Mouse (Mus musculus) neural tube, embryonic 13.5 days (tissue): ENCODE measurements around the gene Galnt5. TPM values are rescaled to one million over a fixed set of nuclear protein-coding genes. Genes with fewer than 3 reads are reported as not detected.

Source experiments
- ATAC-seq: fragments of 200-750 bp; cut with Nextera tagmentation; 2 replicates; pipeline ENCODE4 v1.8.0; 2017; ENCODE audit warnings: low read depth, mild to moderate bottlenecking, moderate TSS enrichment, moderate library complexity
- H3K27ac ChIP-seq: fragments of 300-500 bp; sonication (generic); replicated peaks from 2 replicates; pipeline ENCODE4 v1.5.1; 2015; ENCODE audit warnings: moderate library complexity, mild to moderate bottlenecking, inconsistent platforms
- H3K27me3 ChIP-seq: fragments of 300-500 bp; sonication (generic); 2 replicates; pipeline ENCODE4 v1.6.1; 2015; ENCODE audit warnings: mild to moderate bottlenecking, inconsistent platforms
- H3K36me3 ChIP-seq: fragments of 300-500 bp; sonication (generic); 2 replicates; pipeline ENCODE4 v1.6.1; 2015; ENCODE audit warnings: mild to moderate bottlenecking, inconsistent platforms
- H3K4me1 ChIP-seq: fragments of 300-500 bp; sonication (generic); replicated peaks from 2 replicates; pipeline ENCODE4 v1.6.1; 2015; ENCODE audit warnings: inconsistent platforms
- H3K4me2 ChIP-seq: fragments of 300-500 bp; sonication (generic); 2 replicates; pipeline ENCODE4 v1.6.1; 2015; ENCODE audit warnings: inconsistent platforms, mild to moderate bottlenecking, moderate library complexity
- H3K4me3 ChIP-seq: fragments of 300-500 bp; sonication (generic); 2 replicates; pipeline ENCODE4 v1.5.1; 2015; ENCODE audit warnings: mild to moderate bottlenecking, inconsistent platforms
- H3K9ac ChIP-seq: fragments of 300-500 bp; sonication (generic); 2 replicates; pipeline ENCODE4 v1.6.1; 2015; ENCODE audit warnings: moderate library complexity, mild to moderate bottlenecking, inconsistent platforms
- H3K9me3 ChIP-seq: fragments of 300-500 bp; sonication (generic); 2 replicates; pipeline ENCODE4 v1.6.1; 2016; ENCODE audit warnings: inconsistent platforms
- WGBS: fragments of 180-500 bp; shearing (Covaris S2); methylation state at CpG from one replicate; pipeline ENCODE4 v1.1.7; 2015; 5-methylcytosine and 5-hydroxymethylcytosine counted together
- polyA plus RNA-seq: library from polyadenylated mRNA; unstranded; fragments of >200 nt; fragmentation: Nextera tagmentation; extraction: Ambion mirVana; gene quantifications from 2 replicates; pipeline ENCODE4 v1.2.1, GENCODE M21; 2015

Gene Galnt5
- polyA plus RNA-seq: 0.14 and 0.15 TPM in 2 replicates

DNA sequence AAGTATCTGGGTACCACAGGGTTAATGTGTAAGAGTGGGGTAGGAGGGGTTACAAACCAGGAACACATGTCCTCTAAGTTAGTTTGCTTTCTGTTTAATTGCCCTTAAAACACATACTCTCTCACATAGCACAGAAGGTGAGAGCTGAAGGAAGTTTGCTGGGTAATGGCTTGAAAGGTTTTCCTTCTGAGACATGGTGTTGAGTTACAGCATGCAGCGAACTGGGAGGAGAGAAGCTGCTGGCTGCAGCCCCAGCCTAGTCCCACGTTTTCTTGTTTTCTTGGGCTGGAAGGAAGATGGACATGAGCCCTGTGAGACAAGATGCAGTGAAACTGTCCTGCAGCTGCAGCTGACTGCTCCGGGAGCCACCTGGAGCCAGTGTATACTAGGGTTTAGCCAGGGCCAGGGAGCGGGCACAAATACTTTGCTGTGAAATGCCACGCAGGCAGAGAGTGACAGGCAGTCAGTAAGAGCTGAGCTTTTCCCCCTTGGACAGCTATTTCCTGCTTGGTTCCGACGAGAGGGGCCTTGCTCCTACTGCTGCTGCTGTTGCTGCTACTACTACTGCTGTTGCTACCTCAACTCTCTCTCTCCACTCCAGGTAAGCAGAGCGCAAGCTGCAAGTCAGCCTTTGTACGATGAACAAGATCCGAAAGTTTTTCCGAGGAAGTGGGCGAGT lies at the start of gene Galnt5:
Gene Galnt5 (plus strand): TSS at position 133 of the 679 bp plus-strand sequence.
- no peak within 1 kb of the TSS for H3K27ac ChIP-seq
- no peaks in the 10 kb centered on the region for H3K36me3 ChIP-seq
- no peaks in the 10 kb centered on the region for H3K4me1 ChIP-seq
- ATAC-seq: no peak
- WGBS: 68% methylated on average over 12 of the region's 12 CpGs
- peak within 1 kb of the TSS; percentile 26 for H3K4me2 ChIP-seq
- H3K9me3 ChIP-seq: no peaks in the 10 kb centered on the region
- H3K9ac ChIP-seq: no peak within 1 kb of the TSS
- H3K27me3 ChIP-seq: no peaks in the 10 kb centered on the region
- H3K4me3 ChIP-seq: no peak within 1 kb of the TSS

DNA sequence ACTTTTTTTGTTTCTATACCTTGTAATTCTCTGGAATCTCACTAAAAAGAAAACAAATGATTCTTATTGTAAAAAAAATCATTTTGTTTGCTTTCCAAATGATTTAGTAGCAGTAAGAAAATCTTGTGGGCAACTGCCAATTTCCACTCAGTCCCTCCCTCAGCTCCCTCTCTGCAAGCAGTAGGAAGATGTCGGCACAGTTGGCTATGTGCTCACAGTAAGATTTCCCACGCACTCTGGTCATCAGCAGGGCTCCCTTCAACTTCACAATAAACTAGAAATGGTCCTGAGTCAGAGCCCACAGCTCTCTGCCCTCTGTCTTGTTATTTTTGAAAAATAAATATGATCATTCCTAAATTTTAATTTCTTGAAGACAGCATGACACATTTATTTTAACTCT lies 46.1 kb upstream of the Galnt5 start:
- Histone ChIP-seq H3K36me3 (no peaks in the 10 kb centered on the region), H3K4me2 (no peak overlapping the region), H3K27me3 (no peaks in the 10 kb centered on the region), H3K27ac (no peak overlapping the region), H3K4me1 (no peaks in the 10 kb centered on the region), H3K4me3 (no peak overlapping the region), H3K9ac (no peak overlapping the region), H3K9me3 (no peaks in the 10 kb centered on the region)
- 70% methylated on average over 2 of the region's 2 CpGs for WGBS
- ATAC-seq: no peak

GRCm38 (mm10) chr2:57960786-57961185 lies 36.9 kb upstream of the Galnt5 start:
- H3K36me3 ChIP-seq: no peaks in the 10 kb centered on the region
- H3K9me3 ChIP-seq: no peaks in the 10 kb centered on the region
- no peak overlapping the region for H3K4me2 ChIP-seq
- 87% methylated on average over 5 of the region's 5 CpGs for WGBS
- H3K27me3 ChIP-seq: no peaks in the 10 kb centered on the region
- no peak for ATAC-seq
- H3K4me3 ChIP-seq: no peak overlapping the region
- no peaks in the 10 kb centered on the region for H3K4me1 ChIP-seq
- H3K9ac ChIP-seq: no peak overlapping the region
- no peak overlapping the region for H3K27ac ChIP-seq

DNA sequence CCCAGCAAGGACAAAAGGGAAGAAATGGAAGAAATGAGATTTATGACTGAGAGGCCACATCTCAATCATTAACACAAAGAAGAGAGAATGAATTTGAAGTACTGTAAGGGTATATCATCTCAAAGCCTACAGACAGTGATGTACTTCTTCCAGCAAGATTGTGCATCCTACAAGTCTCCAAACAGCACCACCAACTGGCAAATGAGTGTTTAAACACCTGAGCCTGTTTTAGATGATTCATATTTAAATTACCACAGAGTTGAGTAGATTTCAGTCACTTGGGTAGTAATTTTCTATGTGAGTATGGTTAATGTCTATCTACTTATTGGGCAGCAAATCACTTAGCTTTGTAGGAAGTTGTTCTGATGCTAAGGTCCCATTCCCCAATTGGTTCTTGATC lies 15.4 kb upstream of the Galnt5 start:
- no peaks in the 10 kb centered on the region for H3K4me1 ChIP-seq
- no peaks in the 10 kb centered on the region for H3K9me3 ChIP-seq
- no peak overlapping the region for H3K4me3 ChIP-seq
- no peak overlapping the region for H3K4me2 ChIP-seq
- no peak overlapping the region for H3K27ac ChIP-seq
- no peak for ATAC-seq
- H3K9ac ChIP-seq: no peak overlapping the region
- no peaks in the 10 kb centered on the region for H3K36me3 ChIP-seq
- no peaks in the 10 kb centered on the region for H3K27me3 ChIP-seq

- Histone ChIP-seq H3K4me2 (no peak overlapping the region), H3K27me3 (no peaks in the 10 kb centered on the region), H3K36me3 (no peaks in the 10 kb centered on the region), H3K4me3 (no peak overlapping the region), H3K9ac (no peak overlapping the region), H3K27ac (no peak overlapping the region), H3K4me1 (no peaks in the 10 kb centered on the region), H3K9me3 (no peaks in the 10 kb centered on the region)
- ATAC-seq: no peak
- 85% methylated on average over 2 of the region's 2 CpGs for WGBS
Observed at GRCm38 (mm10) chr2:57991084-57991483, 6.6 kb upstream of the Galnt5 start.

GRCm38 (mm10) chr2:58001497-58001896 lies 3.8 kb downstream of the Galnt5 start:
- H3K9me3 ChIP-seq: no peaks in the 10 kb centered on the region
- no peak overlapping the region for H3K27ac ChIP-seq
- WGBS: 80% methylated on average over 3 of the region's 3 CpGs
- ATAC-seq: no peak
- no peaks in the 10 kb centered on the region for H3K27me3 ChIP-seq
- no peaks in the 10 kb centered on the region for H3K4me1 ChIP-seq
- no peak overlapping the region for H3K9ac ChIP-seq
- no peaks in the 10 kb centered on the region for H3K36me3 ChIP-seq
- no peak overlapping the region for H3K4me2 ChIP-seq
- no peak overlapping the region for H3K4me3 ChIP-seq

- H3K27me3 ChIP-seq: no peaks in the 10 kb centered on the region
- H3K4me3 ChIP-seq: no peak overlapping the region
- H3K9me3 ChIP-seq: no peaks in the 10 kb centered on the region
- no peak overlapping the region for H3K4me2 ChIP-seq
- H3K9ac ChIP-seq: no peak overlapping the region
- no peaks in the 10 kb centered on the region for H3K4me1 ChIP-seq
- no peaks in the 10 kb centered on the region for H3K36me3 ChIP-seq
- ATAC-seq: no peak
- WGBS: 96% methylated on average over 5 of the region's 5 CpGs
- H3K27ac ChIP-seq: no peak overlapping the region
Observed at GRCm38 (mm10) chr2:58007081-58007480, 9.4 kb downstream of the Galnt5 start.

GRCm38 (mm10) chr2:58023556-58023955 lies 25.9 kb downstream of the Galnt5 start:
- H3K9ac ChIP-seq: no peak overlapping the region
- no peaks in the 10 kb centered on the region for H3K36me3 ChIP-seq
- no peaks in the 10 kb centered on the region for H3K9me3 ChIP-seq
- no peak overlapping the region for H3K4me2 ChIP-seq
- no peak for ATAC-seq
- no peak overlapping the region for H3K4me3 ChIP-seq
- H3K27ac ChIP-seq: no peak overlapping the region
- H3K4me1 ChIP-seq: no peaks in the 10 kb centered on the region
- WGBS: 91% methylated on average over 6 of the region's 6 CpGs
- no peaks in the 10 kb centered on the region for H3K27me3 ChIP-seq

DNA sequence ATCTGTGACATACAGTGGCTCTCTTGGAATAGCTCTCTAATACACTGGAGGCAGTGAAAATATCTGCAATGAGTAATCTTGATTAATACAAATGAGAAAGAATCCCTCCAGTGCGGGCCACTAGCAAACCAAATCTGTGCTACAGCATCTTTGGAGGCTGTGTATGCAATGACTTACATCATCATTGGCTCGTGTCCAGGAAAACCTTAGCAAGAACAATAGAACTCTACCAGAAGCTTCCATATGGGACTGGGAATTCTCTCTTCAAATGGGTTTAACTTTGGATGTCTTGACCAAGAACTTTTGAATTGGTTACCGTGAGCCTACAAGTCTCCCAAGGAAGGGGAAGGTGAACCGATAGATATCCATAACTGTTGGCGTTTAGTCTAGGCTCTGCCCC lies 29.1 kb downstream of the Galnt5 start:
- no peaks in the 10 kb centered on the region for H3K36me3 ChIP-seq
- 90% methylated on average over 5 of the region's 5 CpGs for WGBS
- H3K27me3 ChIP-seq: no peaks in the 10 kb centered on the region
- H3K27ac ChIP-seq: no peak overlapping the region
- no peak overlapping the region for H3K9ac ChIP-seq
- no peaks in the 10 kb centered on the region for H3K4me1 ChIP-seq
- no peak overlapping the region for H3K4me2 ChIP-seq
- no peak overlapping the region for H3K4me3 ChIP-seq
- no peak for ATAC-seq
- no peaks in the 10 kb centered on the region for H3K9me3 ChIP-seq

DNA sequence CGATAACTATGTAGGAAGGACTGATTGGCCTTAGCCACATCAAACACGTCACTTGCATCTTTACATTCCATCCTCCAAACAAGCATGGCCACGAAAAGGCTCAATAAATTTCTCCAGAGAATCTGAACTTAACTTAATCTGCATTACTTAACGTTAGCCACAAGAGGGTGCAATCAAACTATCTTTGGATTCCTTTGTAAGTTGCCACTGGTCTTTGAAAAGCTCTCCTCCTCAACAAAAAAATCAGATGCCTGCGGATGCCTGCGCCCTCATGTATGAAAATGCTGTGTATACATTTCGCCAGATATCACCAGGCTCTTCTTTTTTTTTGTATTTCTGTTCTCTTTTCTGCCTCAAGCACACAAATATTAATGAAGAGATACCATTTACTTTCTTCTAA lies 31.7 kb downstream of the Galnt5 start:
- 32% methylated on average over 7 of the region's 7 CpGs for WGBS
- peak; percentile 32; the same call in 1 of the 2 replicates for ATAC-seq
- H3K9ac ChIP-seq: no peak overlapping the region

GRCm38 (mm10) chr2:58031431-58031830 lies 33.7 kb downstream of the Galnt5 start:
- no peaks in the 10 kb centered on the region for H3K4me1 ChIP-seq
- no peak overlapping the region for H3K4me2 ChIP-seq
- no peaks in the 10 kb centered on the region for H3K27me3 ChIP-seq
- ATAC-seq: no peak
- no peak overlapping the region for H3K9ac ChIP-seq
- H3K27ac ChIP-seq: no peak overlapping the region
- H3K4me3 ChIP-seq: no peak overlapping the region
- WGBS: 90% methylated on average over 3 of the region's 3 CpGs
- no peaks in the 10 kb centered on the region for H3K36me3 ChIP-seq
- H3K9me3 ChIP-seq: no peaks in the 10 kb centered on the region

More for the DNA sequence above, 31.7 kb downstream of the Galnt5 start:
- no peaks in the 10 kb centered on the region for H3K36me3 ChIP-seq
- no peak overlapping the region for H3K4me3 ChIP-seq
- no peak overlapping the region for H3K27ac ChIP-seq
- H3K4me2 ChIP-seq: no peak overlapping the region
- no peaks in the 10 kb centered on the region for H3K4me1 ChIP-seq
- H3K9me3 ChIP-seq: no peaks in the 10 kb centered on the region
- H3K27me3 ChIP-seq: no peaks in the 10 kb centered on the region

DNA sequence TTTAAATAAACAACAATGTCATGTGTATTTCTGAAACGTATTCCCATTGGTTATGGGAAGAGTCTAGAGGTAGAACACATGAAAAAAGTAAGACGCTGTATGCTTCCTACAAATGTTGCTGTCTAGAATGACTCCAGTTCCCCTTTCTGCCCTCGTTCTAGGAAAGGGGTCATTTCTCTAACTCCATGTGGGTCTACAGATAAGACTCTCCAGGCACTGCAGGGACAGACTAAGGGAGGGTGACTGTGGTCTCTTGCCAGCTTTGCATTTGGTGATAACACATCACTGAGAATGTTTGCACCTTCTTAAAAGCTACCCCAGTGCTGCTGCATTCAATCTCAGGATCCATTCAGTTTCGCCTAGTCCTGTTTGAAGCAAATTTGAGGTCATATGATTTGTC lies 38.0 kb downstream of the Galnt5 start:
- no peaks in the 10 kb centered on the region for H3K36me3 ChIP-seq
- 85% methylated on average over 4 of the region's 4 CpGs for WGBS
- H3K4me2 ChIP-seq: no peak overlapping the region
- no peak overlapping the region for H3K4me3 ChIP-seq
- H3K9ac ChIP-seq: no peak overlapping the region
- H3K27me3 ChIP-seq: no peaks in the 10 kb centered on the region
- no peaks in the 10 kb centered on the region for H3K4me1 ChIP-seq
- no peak overlapping the region for H3K27ac ChIP-seq
- no peak for ATAC-seq
- H3K9me3 ChIP-seq: no peaks in the 10 kb centered on the region

DNA sequence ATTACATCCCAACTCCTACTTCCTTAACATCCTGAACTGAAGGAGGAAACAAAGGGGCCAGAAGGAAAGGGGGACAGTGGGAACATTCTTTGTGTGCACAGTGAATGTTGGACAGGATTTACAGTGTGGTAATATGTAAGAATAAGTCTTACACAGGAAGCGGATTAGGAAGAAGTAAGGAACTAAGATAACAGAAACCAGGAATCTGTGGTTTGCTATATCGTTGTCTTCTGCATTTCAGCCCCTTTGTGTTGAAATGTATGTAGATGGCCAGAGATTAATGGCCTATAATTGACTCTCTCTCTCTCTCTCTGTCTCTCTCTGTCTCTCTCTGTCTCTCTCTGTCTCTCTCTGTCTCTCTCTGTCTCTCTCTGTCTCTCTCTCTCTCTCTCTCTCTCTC lies 39.2 kb downstream of the Galnt5 start:
- 98% methylated on average over 2 of the region's 2 CpGs for WGBS
- H3K27ac ChIP-seq: no peak overlapping the region
- no peak overlapping the region for H3K9ac ChIP-seq
- no peak overlapping the region for H3K4me3 ChIP-seq
- no peaks in the 10 kb centered on the region for H3K27me3 ChIP-seq
- H3K36me3 ChIP-seq: no peaks in the 10 kb centered on the region
- H3K9me3 ChIP-seq: no peaks in the 10 kb centered on the region
- ATAC-seq: no peak
- H3K4me2 ChIP-seq: no peak overlapping the region
- no peaks in the 10 kb centered on the region for H3K4me1 ChIP-seq
